Mouse (Mus musculus) left cerebral cortex, postnatal 25 days (tissue): Measurements from ENCODE around the gene Mmp1b. TPM values are rescaled to one million over a fixed set of nuclear protein-coding genes. Genes with fewer than 3 reads are reported as not detected.
A peak's percentile ranks its signal among the peaks of the same experiment; 100 is the strongest.
"Not testable (repeated sequence)": the region's sequence is repeated elsewhere in the genome, so short reads cannot be mapped to it uniquely, and the experiment has no call there.

ENCODE experiments used
- DNase-seq, 2 experiments: peaks; one replicate each; pipeline ENCODE4 v3.0.0; 2022; ENCODE audit warnings: low spot score in 2 of 2, mixed read lengths in 1 of 2
- intact Hi-C: fragments of 180-260 bp; cut with DNase I; formaldehyde crosslinking; loops from one replicate; pipeline ENCODE4 v1.15.1; 2025
- total RNA-seq, 2 experiments: library from RNA; stranded (reverse); gene quantifications; 2 replicates each; pipeline ENCODE4 v1.2.3; 2021

Gene Mmp1b
- total RNA-seq, result not detected

DNA sequence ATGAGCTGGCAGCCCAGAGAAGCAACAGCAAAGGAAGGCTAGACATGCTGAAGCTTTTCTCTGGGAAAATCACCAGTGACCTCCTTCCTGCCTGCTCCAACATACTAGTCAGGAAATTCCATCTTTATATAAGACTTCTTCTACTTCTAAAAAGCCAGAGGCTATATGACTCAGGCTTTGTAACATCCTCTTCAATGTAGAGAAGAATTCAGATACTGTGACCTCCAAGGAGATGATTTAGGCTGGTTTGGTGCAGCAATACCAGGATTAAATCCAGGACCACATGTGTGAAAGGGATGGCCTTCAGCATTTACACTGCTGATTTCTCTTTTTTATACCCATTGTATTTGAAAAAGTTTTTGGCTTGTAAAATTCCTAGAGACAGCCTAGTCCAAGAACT lies at the start of gene Mmp1b:
Gene Mmp1b, minus strand, starts transcription at position 101 of the 400 bp plus-strand sequence.
- no peak for DNase-seq
- intact Hi-C loops, result no loop called here

DNA sequence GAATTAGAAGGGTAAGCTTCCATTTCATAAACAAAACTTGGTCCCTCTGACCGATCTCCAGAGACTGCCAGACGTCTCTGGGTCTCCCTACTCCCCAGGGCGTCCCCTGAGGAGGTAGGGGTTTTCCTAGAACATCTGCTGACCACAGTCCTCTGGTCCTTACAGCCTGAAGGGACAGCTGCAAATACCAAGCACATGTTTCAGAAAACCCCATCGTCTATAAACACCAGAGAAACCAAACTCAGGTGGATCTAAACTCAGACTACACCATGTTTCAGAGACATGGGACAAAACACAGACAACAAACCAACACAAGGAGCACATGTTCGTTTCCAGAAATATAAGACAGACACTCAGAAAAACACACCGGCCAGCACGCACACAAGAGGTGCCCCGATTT lies 8.7 kb upstream of the Mmp1b start:
- intact Hi-C loops, DNase-seq: not testable (repeated sequence)

DNA sequence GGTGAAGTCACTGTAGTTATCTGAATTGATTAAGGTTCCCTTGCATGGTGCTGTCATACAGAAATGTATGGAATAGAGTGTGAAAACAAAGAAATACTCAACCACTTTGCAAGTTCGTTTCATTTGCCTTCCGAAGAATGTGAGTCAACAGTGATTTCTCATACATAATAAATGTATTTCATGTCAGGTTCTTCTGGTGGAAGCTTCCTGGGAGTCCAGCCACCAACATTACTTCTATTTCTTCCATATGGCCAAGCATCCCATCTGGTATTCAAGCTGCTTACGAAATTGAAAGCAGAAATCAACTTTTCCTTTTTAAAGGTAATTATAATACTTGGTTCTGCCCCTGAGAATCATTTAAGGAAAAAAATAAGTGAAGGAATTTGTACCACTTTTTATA lies 33.3 kb downstream of the Mmp1b start:
- intact Hi-C loops, result no loop called here
- peak in 1 of 2 experiments; percentile 54 for DNase-seq

DNA sequence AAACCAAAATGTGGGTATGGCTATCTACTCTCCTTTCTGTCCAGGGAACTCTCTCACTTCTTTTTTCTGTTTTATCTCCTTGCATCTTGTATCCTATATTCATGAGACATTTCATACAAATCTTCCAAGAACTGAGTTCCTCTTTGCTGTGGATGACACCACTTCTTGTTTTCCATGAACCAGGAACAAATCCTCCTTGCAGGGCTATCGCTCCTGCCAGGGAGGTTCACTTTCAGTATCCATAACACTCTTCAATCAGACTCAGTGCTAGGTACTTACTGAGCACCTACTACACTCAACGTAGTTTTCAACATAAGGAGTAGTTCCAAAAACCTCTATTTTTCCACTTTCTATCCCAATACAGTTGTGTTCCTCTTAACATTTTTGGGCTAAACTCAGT lies 42.3 kb downstream of the Mmp1b start:
- intact Hi-C loops, result no loop called here
- no peak for DNase-seq

DNA sequence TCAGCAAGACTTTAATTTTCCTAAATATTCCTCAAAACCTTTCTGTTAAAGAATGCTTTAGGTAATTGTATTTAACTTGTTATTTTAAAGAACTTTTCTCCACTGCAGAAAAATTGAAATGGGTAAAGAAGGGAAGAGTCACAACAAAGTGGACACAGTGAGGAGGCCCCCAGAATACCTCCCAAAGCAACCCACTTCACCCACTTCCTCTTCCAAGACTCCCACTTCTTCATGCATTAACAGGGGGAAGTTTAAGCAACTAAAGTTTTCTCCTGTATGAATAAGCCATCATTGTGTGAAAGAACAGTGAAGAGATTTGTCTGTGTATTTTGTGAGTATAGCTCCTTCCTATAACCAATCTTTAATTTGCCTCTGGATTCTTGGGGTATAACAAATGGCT lies 43.7 kb downstream of the Mmp1b start, which contains the start of gene Mmp12:
Gene Mmp12, plus strand, starts transcription at position 275 of the 400 bp plus-strand sequence.
- DNase-seq, result no peak

DNA sequence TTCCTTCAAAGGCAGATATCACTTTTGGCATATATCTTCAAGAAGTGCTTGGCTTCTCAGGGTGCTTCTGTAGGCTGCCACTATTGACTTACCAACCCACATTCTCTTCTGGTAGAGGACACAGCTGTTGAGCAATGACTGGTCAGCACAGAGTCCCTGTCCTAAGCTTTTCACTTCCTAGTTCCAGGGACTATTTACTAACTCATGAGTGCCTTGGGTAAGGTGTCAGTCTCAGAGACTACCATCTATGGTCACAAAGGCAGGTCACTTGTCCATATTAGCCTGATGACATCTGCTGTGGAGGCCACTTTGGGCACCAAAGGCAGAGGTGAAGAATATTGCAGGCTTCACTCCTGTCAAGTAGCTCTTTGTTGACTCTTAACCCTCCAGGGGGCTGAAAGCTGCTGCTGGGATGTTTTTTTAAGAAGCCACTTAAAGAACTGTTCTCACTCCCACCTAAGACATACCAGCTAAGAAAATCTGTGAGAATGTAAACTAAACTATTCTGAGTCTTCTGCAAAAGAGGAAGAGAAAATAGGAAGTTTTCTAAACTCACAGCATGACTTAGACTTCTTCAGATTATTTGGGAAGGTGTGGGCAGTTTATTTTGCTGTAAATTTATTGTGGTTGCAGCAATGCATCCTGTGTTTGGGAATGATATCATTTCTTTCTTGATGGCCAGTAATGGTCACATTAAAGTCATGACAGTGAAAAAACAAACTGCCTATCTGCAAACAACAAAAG lies 50.9 kb downstream of the Mmp1b start:
- DNase-seq, result peak in 1 of 2 experiments; percentile 29
- intact Hi-C loops, result no loop called here

More for the DNA sequence above, 43.7 kb downstream of the Mmp1b start, which contains the start of gene Mmp12:
- intact Hi-C loops, result no loop called here

DNA sequence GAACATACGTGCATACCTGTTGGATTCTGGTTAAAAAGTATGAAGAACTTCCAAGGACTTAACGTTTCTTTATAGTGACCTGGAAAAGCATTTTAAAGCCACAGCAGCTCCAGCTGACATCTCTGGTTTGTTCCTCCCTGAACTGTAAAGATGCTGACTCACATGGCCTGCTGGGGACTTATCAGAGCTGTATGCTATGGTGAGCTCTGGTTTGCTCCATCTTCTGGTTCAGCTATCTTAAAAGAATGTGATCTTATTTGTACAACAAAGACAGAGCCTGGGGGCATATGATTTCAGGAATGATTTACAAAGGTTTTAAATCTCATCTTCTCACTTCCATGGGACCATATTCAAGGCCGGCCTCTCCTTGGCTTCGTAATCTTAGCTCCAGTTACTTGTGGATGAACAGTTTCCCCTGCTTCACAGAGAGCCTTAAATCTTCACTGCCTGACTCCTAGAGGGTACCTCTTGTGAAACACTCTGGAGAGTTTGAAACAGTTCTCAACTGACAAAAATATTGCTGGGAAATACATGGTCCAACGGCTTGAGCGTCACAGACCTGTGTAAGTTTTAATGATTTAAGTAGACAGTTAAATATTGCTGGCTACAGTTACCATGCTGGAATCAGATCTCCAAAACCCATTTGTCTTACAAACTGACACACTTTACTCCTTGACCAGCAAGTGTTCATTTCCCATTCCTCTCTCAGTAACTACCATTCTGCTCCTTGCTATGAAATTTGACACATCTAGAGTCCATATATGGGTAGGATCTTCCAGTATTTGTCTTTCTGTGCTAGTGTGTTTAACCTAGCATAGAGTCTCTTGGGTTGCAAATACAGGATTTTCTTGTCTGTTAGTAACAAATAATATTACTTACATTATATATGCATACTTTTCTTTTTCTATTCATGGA lies 51.8 kb downstream of the Mmp1b start:
- intact Hi-C loops, result no loop called here
- no peak for DNase-seq

DNA sequence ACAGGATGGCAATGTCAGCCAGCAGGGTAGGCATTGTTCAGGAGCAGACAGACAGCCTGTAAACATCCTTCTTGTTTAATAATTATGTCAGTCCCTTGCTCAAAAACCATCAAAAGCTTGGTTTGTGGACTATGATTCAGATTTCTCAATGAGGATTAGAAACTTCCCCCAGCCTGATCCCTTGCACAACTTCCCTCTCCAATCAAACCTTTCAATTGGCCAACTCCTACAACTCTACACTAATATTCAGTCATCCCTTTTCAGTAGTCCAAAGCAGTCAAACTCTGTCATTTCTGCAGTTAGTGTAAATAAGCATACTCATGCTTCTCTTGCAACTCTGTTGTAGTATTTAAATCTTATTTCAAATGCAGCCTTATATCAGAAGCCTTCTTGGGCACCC lies 56.0 kb downstream of the Mmp1b start:
- no peak for DNase-seq
- intact Hi-C loops, result no loop called here

Other genes with a start within 250 kb of the Mmp1b start
- 10 to 100 TPM; 29.2 to 32.1 TPM for gene Dync2h1, start 203.6 kb downstream of the Mmp1b start, total RNA-seq
- gene Dcun1d5, start 203.5 kb downstream of the Mmp1b start, total RNA-seq, result 10 to 100 TPM; 81.5 to 82.1 TPM
- not detected for gene Mmp13, start 115.5 kb downstream of the Mmp1b start, total RNA-seq
- gene Mmp12, start 43.7 kb downstream of the Mmp1b start, total RNA-seq, result not detected
- gene Mmp3, start 57.8 kb upstream of the Mmp1b start, total RNA-seq, result not detected
- not detected for gene Mmp10, start 114.3 kb upstream of the Mmp1b start, total RNA-seq
- not detected for gene Mmp8, start 170.4 kb upstream of the Mmp1b start, total RNA-seq
- gene Mmp27, start 183.3 kb upstream of the Mmp1b start, total RNA-seq, result not detected
- gene Mmp20, start 240.2 kb upstream of the Mmp1b start, total RNA-seq, result not detected